In the genomic region with DNA sequence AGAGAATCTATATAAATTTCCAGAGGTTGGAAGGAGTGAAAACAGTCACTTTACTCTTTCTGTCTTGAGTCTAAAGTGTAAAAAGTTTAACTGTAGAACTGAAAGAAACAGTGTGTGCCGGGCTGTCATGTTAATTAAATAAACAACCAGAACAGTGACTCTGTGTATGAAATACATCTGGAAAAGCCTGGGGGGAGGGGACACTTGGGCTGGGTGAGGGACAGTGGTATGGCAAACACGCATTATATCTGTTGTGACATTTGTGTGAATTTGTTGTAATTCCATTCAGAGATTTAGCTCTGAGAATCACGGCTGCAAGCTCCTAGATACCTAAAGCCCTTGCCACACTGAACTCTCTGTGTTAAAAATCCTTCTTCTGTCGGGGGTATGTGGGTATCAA, we compare ENCODE assay signal across 17 mouse cellular contexts. TPM values are rescaled to one million over a fixed set of nuclear protein-coding genes. Genes with fewer than 3 reads are reported as not detected.
A peak's percentile ranks its signal among the peaks of the same experiment; 100 is the strongest.
DNase-seq lines count a peak whose midpoint lies in the region; ATAC-seq and TF ChIP-seq lines count a peak whose summit lies in the region.
"Had no signal": no experiment of that assay in that cellular context is flagged by ENCODE, and none has a peak within 500 bp of the region (broad histone marks: within the 10 kb centered on the region; RNA-seq: fewer than 3 reads in every experiment).

No protein-coding gene starts in this region.

- 0 out of 2 replicates have a peak overlapping the region, but pooled peaks have one; percentile 6 for H3K4me2 ChIP-seq in hindbrain, embryonic 12.5 days (replicated peaks)
- H3K4me2 ChIP-seq in hindbrain, embryonic 13.5 days: no peak overlapping the region
- peak overlapping the region; percentile 27; the same call in 1 of the 2 replicates for H3K4me2 ChIP-seq in lung, embryonic 14.5 days
- peak overlapping the region; percentile 27 for H3K4me2 ChIP-seq in limb, embryonic 13.5 days (replicated peaks)
- H3K4me2 ChIP-seq: hindbrain, embryonic 14.5 days; liver, embryonic 13.5 days had no signal

- DNase-seq in embryo, embryonic 10.5 days (ENCODE audit: low spot score): peak; percentile 26
- DNase-seq in embryo, embryonic 9.5 days (ENCODE audit: extremely low spot score): no peak
- DNase-seq in lung, embryonic 14.5 days: peak; percentile 58
- DNase-seq in lung, adult 18-20 months: no peak
- no peak for DNase-seq in adrenal gland, adult 8-10 months
- DNase-seq: cerebellum, adult 18-20 months; forebrain, postnatal 0 days; gastrocnemius, postnatal 10 days; kidney, postnatal 36 days; liver, embryonic 13.5 days had no signal

- H3K27me3 ChIP-seq in hindbrain, embryonic 12.5 days: peaks cover 16% of the 10 kb centered on the region
- peaks cover 33% of the 10 kb centered on the region for H3K27me3 ChIP-seq in hindbrain, embryonic 13.5 days
- H3K27me3 ChIP-seq in lung, embryonic 14.5 days (ENCODE audit: insufficient read depth, low read length): no peaks in the 10 kb centered on the region
- 0 out of 2 replicates have a peak, but pooled peaks cover 5% of the 10 kb centered on the region for H3K27me3 ChIP-seq in limb, embryonic 13.5 days
- H3K27me3 ChIP-seq: CH12.LX had no signal

- TF ChIP-seq CTCF in lung, embryonic 14.5 days (IDR thresholded peaks at IDR 0.05; ENCODE audit: low read depth): no peak

- no peaks in the 10 kb centered on the region for H3K9me3 ChIP-seq in hindbrain, embryonic 12.5 days (replicated peaks)
- H3K9me3 ChIP-seq in hindbrain, embryonic 13.5 days: no peaks in the 10 kb centered on the region
- no peaks in the 10 kb centered on the region for H3K9me3 ChIP-seq in lung, embryonic 14.5 days (ENCODE audit: low read depth, low read length)
- H3K9me3 ChIP-seq in limb, embryonic 13.5 days: no peaks in the 10 kb centered on the region
- H3K9me3 ChIP-seq: liver, embryonic 13.5 days had no signal

- H3K4me3 ChIP-seq in hindbrain, embryonic 12.5 days: no peak overlapping the region
- no peak overlapping the region for H3K4me3 ChIP-seq in hindbrain, embryonic 13.5 days
- H3K4me3 ChIP-seq in lung, embryonic 14.5 days (ENCODE audit: low read depth, low read length): no peak overlapping the region
- H3K4me3 ChIP-seq in limb, embryonic 13.5 days: no peak overlapping the region
- H3K4me3 ChIP-seq: liver, embryonic 13.5 days had no signal

- H3K4me1 ChIP-seq in hindbrain, embryonic 12.5 days: peaks cover 8% of the 10 kb centered on the region; the same call in 1 of the 2 replicates
- H3K4me1 ChIP-seq in hindbrain, embryonic 13.5 days (replicated peaks): peaks cover 6% of the 10 kb centered on the region
- H3K4me1 ChIP-seq in lung, embryonic 14.5 days (ENCODE audit: insufficient read depth): peaks cover 2% of the 10 kb centered on the region; the same call in 1 of the 2 replicates
- H3K4me1 ChIP-seq in limb, embryonic 13.5 days: peaks cover 57% of the 10 kb centered on the region
- H3K4me1 ChIP-seq: liver, embryonic 13.5 days had no signal

- WGBS in hindbrain, embryonic 12.5 days: 50% methylated on average over 4 of the region's 4 CpGs
- 69% methylated on average over 4 of the region's 4 CpGs for WGBS in hindbrain, embryonic 13.5 days
- WGBS in lung, embryonic 14.5 days: 26% methylated on average over 4 of the region's 4 CpGs
- 42% methylated on average over 4 of the region's 4 CpGs for WGBS in limb, embryonic 13.5 days

- H3K9ac ChIP-seq in hindbrain, embryonic 12.5 days: no peak overlapping the region
- no peak overlapping the region for H3K9ac ChIP-seq in hindbrain, embryonic 13.5 days
- no peak overlapping the region for H3K9ac ChIP-seq in lung, embryonic 14.5 days
- H3K9ac ChIP-seq in limb, embryonic 13.5 days: no peak overlapping the region
- H3K9ac ChIP-seq: forebrain, postnatal 0 days; hindbrain, embryonic 14.5 days; liver, embryonic 13.5 days had no signal

- no peak overlapping the region for H3K27ac ChIP-seq in hindbrain, embryonic 12.5 days
- H3K27ac ChIP-seq in hindbrain, embryonic 13.5 days: no peak overlapping the region
- no peak overlapping the region for H3K27ac ChIP-seq in lung, embryonic 14.5 days (ENCODE audit: low read depth)
- H3K27ac ChIP-seq in limb, embryonic 13.5 days: 0 out of 2 replicates have a peak overlapping the region, but pooled peaks have one; percentile 44
- H3K27ac ChIP-seq: hindbrain, embryonic 14.5 days; liver, embryonic 13.5 days had no signal

- no peaks in the 10 kb centered on the region for H3K36me3 ChIP-seq in hindbrain, embryonic 12.5 days
- H3K36me3 ChIP-seq in hindbrain, embryonic 13.5 days: no peaks in the 10 kb centered on the region
- no peaks in the 10 kb centered on the region for H3K36me3 ChIP-seq in lung, embryonic 14.5 days (ENCODE audit: insufficient read depth)
- no peaks in the 10 kb centered on the region for H3K36me3 ChIP-seq in limb, embryonic 13.5 days
- H3K36me3 ChIP-seq: liver, embryonic 13.5 days had no signal

- ATAC-seq in hindbrain, embryonic 12.5 days (ENCODE audit: low FRiP score): no peak
- ATAC-seq in hindbrain, embryonic 13.5 days (ENCODE audit: low FRiP score): no peak
- no peak for ATAC-seq in lung, embryonic 14.5 days (ENCODE audit: insufficient read depth)
- no peak for ATAC-seq in limb, embryonic 13.5 days (ENCODE audit: low FRiP score, low read depth)
- ATAC-seq: forebrain, postnatal 0 days; midbrain, embryonic 16.5 days; Patski had no signal

RNA-seq across cellular contexts. Expression of a gene that starts 5.9 kb away (rescaled TPM):
- polyA plus RNA-seq in hindbrain, embryonic 12.5 days (2016; fragmentation: Nextera tagmentation; extraction: Ambion mirVana): 3.7 and 3.9 TPM in 2 replicates
- 1.4 and 1.6 TPM in 2 replicates for polyA plus RNA-seq in hindbrain, embryonic 13.5 days (2015; fragmentation: Nextera tagmentation; extraction: Ambion mirVana)
- polyA plus RNA-seq in lung, embryonic 14.5 days (2014; fragmentation: Nextera tagmentation; extraction: Ambion mirVana): 6.2 and 7.4 TPM in 2 replicates
- 3.9 and 4.2 TPM in 2 replicates for polyA plus RNA-seq in limb, embryonic 13.5 days (2015; fragmentation: Nextera tagmentation; extraction: Ambion mirVana)
- 10 to 100 TPM; 10.4 to 20.4 (median 13.6) TPM for total RNA-seq in adrenal gland, adult 8-10 months (2022)

Comparison
In these comparisons a context has a peak if more than half of its experiments do, and no peak if none do; other contexts are left out.
1. DNase-seq: peak in embryo, embryonic 10.5 days (single experiment) and lung, embryonic 14.5 days (single experiment); none in embryo, embryonic 9.5 days (single experiment), lung, adult 18-20 months (0 of 2) and adrenal gland, adult 8-10 months (single experiment).